Mouse (Mus musculus): ENCODE measurements around the gene Uvssa.
A peak's percentile ranks its signal among the peaks of the same experiment; 100 is the strongest.

Uvssa gene

DNA sequence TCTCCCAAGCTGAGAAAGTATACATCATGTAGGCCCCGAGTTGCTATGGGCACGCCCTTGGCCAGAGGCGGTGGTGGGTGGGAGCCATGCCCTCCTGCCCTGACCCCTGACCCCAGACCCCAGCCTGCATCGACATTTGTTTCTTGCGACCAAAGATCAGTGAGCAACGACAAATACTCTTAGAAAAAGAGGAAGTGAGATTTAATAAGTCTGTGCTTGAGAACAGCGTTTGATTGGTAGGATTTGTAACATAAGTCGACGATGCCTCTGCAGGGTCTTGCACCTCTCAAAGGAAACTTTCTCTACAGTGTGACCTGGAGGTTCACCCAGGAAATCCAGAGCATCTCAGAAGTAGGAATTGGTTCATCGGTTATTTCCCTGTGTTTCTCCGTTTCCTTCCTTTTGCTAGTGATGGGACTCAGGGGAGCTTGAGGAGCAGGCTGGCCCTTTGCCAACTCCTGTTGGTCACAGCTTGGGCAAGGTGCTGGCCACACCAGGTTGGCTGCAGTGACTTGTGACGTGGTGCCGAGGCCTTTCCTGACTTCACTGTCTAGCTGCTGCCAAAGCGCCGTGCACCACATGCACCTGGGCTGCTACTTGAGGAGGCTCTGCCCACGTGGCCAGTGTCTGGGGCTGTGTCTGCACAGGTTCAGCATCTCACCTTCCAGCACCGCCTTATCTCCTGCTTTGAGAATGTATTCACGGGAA is 5.9 kb upstream of the Uvssa start:
- no peak for DNase-seq (ENCODE audit: low spot score in 2 of 2)

DNA sequence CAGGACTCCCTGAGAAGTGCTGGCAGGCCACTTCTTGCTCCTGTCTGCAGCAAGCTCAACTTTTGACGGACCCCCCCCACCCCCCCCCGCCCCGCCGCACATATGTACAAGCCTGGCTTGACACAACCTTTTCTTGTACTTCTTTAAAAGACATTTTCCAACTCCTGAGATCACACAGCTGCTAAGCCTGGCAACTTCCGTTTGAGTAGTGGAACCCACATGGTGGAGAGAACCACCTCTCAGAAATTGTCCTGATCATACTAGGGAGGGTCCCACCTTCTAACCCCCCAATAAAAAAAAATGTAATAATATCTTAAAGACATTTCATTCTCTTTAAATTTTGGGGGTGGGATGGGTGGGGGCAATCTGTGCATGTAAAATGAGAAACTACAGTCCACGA is 1.2 kb upstream of the Uvssa start:
- DNase-seq (ENCODE audit: low spot score in 2 of 2), result no peak

DNA sequence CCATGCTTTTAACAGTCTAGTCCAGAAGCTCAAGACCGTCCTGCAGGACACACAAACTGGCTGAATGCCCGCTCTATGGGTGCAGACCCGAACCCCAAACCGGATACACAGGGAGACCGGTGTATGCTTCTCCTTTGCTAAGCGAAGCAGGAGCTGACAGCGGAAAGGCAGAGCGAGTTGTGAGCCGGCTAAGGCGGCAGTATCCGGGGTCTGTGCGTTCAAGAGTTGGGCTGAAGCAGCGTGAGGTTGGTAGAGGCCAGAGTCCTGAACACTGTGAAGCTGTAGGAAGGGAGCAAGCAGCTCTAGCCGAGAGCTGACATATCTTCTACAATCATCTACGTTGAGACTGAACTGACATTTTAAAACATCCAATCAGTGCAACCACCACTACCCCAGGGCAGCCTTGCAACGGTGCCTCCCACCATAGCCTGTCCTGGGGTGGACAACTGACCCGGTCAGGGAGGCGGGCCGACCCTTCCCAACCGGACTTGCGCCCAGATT is 498 bp upstream of the Uvssa start:
- peak in 1 of 2 experiments; percentile 29 for DNase-seq (ENCODE audit: low spot score in 2 of 2)

DNA sequence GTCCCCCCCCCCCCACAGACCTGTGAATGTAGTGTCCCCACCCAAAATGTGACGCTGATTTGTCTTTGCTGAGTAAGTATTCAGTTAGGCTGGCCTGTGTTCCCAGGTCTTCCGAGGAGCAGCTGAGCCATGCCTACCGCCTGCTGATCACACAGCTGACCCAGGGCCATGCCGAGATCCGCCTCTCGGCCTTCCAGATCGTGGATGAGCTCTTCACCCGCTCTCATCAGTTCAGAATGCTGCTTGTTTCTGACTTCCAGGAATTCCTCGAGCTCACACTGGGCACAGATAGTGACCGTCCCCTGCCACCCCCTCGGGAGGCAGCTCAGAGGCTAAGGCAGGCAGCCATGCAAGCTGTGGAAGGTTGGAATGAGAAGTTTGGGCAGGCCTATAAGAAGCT is 9.2 kb downstream of the Uvssa start:
- no peak for DNase-seq (ENCODE audit: low spot score in 2 of 2)

DNA sequence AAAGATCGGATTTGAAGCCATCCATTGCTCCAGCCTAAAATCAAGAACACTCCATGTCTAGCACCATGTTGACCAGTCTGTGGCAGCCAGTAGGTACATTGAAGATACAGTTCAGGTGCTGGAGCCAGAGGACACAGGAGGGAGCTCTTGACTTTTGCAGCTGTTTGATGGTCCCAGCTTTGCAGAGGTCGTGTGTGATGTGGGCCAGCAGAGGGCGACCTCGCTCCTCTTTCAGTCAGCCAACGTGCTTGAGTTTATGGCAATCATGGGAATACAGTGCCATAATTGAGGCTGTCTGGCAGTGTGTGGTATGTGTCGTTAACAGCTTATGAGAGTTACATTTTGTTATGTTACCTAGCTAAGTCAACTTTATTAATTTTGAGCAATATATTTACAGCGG is 15.5 kb downstream of the Uvssa start:
- peak; percentile 60 to 72 for DNase-seq (ENCODE audit: low spot score in 2 of 2)

DNA sequence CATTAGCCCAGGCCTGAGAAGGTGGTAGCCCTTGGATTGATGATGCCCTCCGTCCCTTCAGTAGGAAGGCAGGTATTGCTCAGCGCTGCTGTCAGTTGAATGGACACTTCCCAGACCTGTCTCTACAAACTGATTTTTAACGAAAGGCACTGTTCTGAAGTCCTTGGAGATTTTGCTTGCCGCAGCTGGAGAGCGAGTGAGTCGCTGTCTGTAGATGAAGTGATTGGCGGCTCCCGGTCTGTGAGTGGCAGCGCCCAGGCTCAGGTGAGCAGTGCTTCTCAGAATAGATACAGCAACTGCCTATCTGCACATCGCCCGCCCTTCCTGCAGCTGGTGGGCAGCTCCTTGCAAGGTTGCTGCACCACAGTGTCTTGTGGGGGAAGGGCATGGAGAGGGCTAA is 17.3 kb downstream of the Uvssa start:
- DNase-seq (ENCODE audit: low spot score in 2 of 2), result no peak

DNA sequence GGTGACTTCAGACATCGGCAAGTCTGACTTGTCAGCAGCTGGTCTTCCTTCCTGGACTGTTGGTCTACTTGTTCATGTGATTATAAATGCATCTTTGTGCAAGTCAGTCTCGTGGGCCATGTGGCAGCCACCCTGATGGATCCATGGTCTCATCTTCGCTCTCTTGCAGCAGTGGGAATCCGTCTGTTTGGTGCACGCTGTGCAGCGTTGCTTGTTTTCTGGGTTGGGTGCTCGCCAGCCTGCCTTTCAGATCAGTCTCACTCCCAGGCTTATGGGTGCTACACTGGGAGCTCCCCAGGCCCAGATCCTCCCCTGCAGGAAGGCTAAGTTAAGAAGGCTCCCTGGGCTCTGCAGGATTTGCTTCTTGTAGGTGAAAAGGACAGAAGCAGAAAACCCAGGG is 18.5 kb downstream of the Uvssa start:
- DNase-seq (ENCODE audit: low spot score in 2 of 2), result no peak

DNA sequence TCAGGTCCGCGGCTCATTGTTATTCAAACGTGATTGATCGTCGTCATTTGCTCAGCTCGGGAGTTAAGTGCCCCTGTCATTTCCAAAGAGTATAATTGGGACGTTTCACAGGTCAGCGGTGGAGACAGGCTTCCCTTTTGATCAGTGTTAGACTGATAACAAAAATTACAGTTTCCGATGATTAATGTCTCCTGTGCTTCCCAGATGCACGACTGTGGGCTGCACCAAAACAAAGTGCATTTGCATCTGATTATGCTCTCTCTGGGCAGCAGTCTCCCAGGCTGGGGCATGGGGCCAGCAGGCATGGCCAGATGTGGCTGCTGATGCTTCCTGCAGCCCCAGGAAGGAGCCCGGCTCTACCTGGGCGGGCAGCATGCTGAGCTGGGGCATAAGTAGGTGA is 22.5 kb downstream of the Uvssa start:
- no peak for DNase-seq (ENCODE audit: low spot score in 2 of 2)

DNA sequence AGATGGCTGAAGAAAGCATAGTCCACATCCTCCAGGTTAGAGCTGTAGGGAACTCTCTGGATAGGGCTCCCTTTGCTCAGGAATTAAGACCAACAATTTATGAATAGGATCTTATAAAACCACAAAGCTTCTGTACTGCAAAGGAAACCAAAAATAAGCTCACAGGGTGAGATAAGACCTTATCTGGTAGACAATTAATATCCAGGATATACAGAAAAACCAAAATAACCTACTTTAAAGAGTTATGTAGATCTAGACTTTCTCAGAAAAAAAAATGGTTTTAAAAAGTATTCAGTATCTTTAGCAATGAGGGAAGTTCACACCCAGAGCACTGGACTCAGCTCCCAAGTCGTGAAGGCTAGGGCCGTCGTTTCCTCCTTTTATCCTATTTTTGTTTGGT is 42.0 kb downstream of the Uvssa start:
- DNase-seq (ENCODE audit: low spot score in 2 of 2), result no peak

DNA sequence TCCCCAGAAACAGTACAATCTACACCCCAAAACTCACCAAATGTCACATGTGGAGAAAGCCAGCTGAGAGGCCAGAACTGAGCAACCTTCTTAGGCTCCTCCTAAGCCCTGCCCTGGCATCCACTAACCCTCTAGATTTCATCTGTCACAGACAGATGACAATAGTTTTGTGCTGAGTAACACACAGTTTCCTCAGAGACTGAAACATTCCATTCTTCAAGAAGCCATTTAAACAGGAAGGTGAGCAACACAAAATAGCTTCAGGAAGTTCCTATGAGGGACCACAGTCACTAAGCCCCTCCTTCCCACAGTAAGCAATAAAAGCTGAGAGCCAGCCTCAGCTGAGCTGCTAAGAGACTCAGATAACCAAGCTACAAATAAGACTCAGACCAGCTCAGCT is 49.1 kb downstream of the Uvssa start:
- no peak for DNase-seq (ENCODE audit: low spot score in 2 of 2)

DNA sequence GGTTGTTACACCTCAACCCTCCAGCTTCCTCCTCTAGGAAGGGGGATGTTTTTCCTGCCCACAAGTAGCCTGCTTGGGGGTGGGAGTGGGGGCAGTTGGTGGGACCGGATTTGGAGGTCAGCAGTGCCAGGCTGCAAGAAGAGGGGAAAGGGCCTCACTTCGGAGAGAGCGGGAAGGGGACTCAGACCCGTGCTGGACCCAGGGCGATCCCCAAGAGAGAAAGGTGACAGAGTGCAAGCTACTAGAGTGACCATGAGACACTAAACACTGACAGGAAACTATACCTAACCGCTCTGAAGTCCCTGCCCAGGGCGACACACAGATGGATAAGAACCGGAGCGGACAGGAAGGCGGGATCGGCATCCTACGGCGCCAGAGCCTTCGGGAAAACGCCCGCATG is 51.8 kb downstream of the Uvssa start:
- DNase-seq (ENCODE audit: low spot score in 2 of 2), result no peak

DNA sequence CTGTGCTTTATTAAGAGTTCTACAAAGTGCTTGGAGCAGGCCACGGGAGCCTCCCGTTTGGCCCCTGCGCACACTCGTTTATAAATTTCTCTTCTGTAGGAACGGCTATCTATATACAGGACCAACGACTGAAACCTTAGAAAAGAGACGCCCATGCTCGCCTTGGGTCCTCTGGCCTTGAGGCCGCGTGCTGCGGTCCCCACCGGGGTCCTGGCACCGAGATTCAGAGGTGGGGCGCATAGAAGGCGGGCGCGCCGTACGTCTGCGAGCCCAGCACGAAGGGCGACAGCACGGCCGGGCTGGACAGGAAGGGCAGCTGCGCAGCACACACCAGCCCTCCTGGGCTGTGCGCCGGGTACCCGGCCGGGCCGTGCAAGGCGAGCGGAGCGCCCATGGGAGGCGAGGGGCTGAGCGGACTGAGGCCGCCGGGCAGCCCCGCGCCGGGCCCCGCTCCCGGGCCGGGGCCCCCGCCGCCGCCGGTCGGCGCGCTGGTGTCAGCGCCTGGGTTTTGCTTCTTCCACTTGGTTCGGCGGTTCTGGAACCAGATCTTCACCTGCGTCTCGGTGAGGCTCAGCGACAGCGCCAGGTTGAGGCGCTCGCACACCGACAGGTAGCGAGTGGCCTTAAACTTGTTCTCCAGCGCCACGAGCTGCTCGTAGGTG is 52.3 kb downstream of the Uvssa start:
- no peak for DNase-seq (ENCODE audit: low spot score in 2 of 2)

DNA sequence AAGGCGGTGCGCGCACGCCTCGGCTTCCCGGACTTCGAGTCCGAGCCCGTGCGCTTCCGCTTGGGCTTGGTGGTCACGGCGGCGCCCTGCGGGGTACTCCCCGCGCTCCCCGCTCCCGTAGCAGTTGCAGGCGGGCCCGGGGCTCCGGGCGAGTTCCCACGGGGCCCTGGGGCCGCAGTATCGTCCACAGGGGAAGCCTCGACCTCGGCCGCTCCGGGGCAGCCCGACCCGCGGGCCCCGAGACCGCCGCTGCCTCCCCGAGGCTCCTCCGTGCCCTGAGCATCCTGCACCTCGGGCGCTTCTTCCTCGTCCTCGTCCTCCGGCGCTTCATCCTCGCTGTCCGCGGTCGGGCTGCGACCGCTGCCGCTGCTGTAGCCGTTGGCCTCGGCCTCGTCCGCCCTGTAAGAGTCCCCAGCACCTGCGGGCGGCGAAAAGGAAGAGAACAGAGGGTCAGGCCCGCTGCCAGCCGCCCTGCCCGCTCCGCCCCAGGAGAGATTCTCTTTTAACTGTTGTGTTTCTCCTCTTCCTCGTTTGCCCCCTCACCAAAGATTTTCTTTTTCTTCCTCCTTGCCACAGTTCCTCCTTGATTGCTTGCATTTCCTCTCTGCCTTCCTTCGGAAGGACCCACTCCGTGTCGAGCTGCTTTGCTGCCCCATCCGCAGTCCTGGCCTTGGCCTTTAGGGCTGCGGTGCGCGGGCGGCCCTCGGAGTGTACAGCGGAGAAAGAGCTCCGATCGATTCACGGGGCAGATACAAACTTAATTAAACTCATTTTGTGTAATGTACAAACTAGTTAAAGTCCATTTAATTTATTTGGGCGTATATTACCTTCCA is 53.0 kb downstream of the Uvssa start:
- no peak for DNase-seq (ENCODE audit: low spot score in 2 of 2)

DNA sequence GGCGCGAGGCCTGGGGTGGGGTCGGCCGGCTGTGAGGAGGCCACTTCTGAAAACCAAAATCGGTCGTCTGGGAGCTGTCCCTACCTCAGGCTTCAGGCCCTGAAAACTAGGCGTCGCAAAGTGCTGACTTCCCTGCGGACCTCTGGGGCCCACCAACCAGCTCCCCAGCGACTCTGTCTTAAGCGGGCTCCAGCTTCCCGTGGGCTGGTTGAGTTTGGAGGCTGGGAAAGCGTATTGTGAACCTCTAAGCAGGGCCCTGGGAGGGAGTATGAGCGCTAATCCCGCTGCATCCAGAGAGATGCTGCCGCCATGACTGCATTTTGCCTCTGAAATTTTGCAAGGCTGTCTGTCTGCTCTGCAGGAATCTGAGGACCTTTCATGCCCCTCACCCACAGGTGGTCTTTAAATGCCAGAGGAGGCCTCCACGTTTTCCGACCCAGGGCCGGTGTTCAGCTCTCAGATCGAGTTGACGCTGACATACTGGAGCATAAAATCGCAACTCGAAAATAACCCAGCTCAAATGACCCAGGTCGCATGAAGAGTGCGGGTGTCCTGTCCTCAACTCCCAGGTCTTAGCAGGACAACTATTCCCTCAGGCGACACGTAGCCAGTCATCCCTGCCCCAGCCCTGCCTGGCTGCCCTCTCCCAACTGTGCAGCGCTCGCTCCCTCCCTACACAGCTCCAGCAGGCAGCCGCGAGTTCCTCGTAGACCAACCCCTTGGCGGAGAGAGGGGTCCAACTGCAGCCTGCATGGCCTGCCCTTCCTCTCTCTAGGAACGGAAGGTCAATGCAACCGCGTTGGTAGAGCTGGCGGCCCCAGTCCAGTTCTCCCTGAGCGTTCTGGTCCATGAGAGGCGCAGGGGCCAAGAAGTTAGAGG is 53.9 kb downstream of the Uvssa start:
- no peak for DNase-seq (ENCODE audit: low spot score in 2 of 2)

DNA sequence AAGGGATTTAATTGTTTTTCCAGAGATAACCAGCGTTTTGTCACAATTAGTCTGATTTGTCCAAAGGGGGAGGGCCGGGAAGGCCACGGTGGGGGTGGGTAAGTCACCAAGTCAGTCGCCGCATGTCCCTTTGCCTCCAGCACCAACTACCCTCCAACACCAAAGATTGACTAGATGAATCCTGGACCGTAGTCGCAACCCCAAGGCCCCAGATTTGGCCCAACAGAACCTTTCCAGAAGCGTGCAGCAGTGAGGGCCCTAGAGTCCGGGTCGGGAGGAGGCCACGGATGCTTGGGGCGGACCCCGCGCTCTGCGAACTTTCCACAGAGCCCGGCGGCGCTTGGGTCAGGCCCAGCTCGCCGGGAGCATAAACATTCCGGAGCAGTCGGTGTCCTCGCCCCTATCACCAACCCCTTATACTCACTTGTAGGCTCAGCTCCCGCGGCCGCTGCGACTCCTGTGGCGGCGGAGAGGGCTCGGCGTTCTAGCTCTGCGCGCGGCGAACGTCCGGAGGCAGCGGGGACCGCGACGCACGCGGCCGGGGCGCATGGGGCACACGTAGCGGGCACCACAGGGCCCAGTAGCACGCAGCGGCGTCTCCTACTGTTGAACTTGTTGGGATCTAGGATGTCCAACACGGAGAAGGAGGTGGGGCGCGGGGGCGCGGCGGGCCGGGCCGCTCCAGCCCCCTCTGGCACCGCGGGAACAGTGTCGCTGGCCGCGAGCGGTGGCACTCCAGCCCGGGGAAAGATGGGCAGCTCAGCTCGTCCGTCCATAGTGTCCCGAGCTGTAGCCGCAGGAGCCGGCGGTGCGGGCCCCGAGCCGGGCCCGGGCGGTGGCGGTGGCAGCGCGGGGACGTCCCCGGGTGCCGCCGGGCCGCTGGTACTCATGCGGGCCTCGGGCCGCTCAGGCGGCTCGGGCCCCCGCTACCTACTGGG is 55.1 kb downstream of the Uvssa start, which contains the start of gene Nkx1-1:
Gene Nkx1-1 (minus strand): TSS at position 776 of the 938 bp plus-strand sequence.
- no peak for DNase-seq (ENCODE audit: low spot score in 2 of 2)

DNA sequence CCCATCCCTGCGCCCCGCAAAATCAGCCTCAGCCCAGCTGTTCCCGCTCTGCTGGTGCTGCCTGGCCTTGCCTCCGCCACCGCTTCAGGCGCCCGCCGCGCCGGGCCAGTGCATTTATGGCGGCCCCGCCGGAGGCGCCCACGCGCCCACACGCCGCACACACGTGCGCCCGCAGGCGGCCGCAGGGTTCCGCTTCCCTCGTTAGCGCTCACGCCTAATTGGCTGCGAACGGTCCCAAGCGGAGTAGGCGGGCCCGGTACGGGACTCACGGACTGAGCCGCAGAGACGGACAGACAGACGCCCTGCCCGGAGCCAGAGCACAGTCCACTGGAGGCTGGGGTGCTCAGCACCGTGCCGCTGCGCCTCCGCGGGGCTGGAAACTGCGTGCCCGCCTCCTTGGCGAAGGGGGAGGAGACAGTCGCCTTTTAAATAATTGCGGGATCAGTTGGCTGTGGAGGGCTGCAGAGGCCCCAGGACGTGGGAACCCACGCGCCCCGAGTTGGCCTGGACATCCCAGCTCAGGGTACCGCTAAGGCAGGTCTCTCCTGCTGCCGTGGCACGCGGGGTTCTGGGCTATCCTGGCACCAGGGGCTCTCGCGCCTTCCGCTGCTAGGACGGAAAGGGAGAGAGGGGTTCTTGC is 55.9 kb downstream of the Uvssa start:
- DNase-seq (ENCODE audit: low spot score in 2 of 2), result no peak

DNA sequence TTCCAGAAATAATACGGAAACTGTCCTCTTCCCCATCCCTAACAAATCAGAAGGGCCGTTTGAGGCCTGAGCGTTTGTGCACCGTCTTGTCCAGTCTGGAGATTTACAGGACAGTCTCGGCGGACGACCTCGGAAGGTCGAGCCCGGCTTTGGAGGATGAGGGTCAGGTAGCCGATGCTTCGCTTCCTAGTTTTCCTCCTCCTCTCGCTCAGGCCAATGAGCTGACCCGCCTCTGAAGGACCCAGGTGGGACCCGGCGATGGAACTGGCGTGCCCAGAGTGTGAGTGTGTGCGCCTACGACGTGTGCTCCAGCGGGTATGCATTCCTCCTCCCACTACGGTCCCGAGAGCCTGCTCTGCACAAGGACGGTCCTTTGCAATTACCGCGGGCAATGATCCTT is 56.8 kb downstream of the Uvssa start:
- no peak for DNase-seq (ENCODE audit: low spot score in 2 of 2)

DNA sequence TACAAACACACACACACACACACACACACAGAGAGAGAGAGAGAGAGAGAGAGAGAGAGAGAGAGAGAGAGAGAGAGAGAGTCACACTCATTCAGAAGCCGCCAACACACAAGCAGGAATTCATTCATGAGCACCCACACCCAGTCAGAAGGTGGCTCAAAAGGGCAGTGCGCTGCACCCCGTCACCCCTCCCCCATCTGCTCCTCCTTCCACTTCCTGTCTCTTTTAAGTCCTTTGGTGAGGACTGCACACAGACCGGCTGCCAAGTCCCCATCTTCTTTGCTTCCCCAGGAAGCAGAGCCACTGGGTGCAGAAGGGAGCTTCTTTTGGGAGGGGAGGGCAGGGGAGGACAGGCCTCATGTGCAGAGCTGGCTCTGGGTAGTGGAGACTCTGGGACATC is 57.6 kb downstream of the Uvssa start:
- no peak for DNase-seq (ENCODE audit: low spot score in 2 of 2)

DNA sequence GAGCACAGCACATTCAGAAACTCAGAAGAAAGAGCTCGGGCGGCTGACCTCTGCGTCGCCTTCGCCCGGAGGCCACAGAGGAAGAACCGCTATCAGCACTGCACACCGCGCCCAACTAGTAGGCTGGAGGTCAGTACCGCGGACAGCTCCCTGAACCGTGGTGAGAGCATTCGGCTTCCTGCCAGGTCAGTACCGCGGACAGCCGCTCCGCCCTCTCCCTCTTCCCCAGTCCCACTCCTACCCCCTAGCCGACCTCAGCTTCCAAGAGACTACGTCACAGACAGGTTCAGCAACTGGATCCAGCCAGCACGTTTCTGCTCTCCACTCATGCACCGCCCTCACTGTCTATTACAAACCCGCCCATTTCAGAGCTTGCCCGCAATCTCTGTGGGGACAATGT is 59.9 kb downstream of the Uvssa start:
- peak; percentile 86 to 97 for DNase-seq (ENCODE audit: low spot score in 2 of 2)
